Mouse (Mus musculus) testis, adult 2 months (tissue): ENCODE data around the gene 4921524J17Rik. TPM values are rescaled to one million over a fixed set of nuclear protein-coding genes. Genes with fewer than 3 reads are reported as not detected.

ENCODE experiments used
- H3K27ac ChIP-seq: fragments of 200-500 bp; 2 replicates; pipeline ENCODE4 v1.5.1; 2012; ENCODE audit warnings: low read depth, low read length; ENCODE audit not compliant: control insufficient read depth, insufficient read depth
- H3K27me3 ChIP-seq: fragments of 200-500 bp; 2 replicates; pipeline ENCODE4 v1.6.1; 2012; ENCODE audit warnings: mild to moderate bottlenecking, low read length, moderate library complexity; ENCODE audit not compliant: control insufficient read depth, insufficient read depth
- H3K36me3 ChIP-seq: fragments of 200-500 bp; 2 replicates; pipeline ENCODE4 v1.6.1; 2012; ENCODE audit warnings: mild to moderate bottlenecking, low read length; ENCODE audit not compliant: control insufficient read depth, insufficient read depth
- H3K4me1 ChIP-seq: fragments of 200-500 bp; 2 replicates; pipeline ENCODE4 v1.6.1; 2012; ENCODE audit warnings: low read length; ENCODE audit not compliant: control insufficient read depth, insufficient read depth
- H3K4me3 ChIP-seq: fragments of 200-500 bp; 2 replicates; pipeline ENCODE4 v1.5.1; 2012; ENCODE audit warnings: low read depth, mild to moderate bottlenecking, low read length, moderate library complexity, mixed read lengths; ENCODE audit not compliant: control insufficient read depth
- CTCF ChIP-seq: fragments of 200-500 bp; IDR thresholded peaks from 2 replicates; pipeline ENCODE4 v1.5.1; 2012; ENCODE audit warnings: low read depth, mild to moderate bottlenecking, inconsistent platforms, low read length, moderate library complexity; ENCODE audit not compliant: control insufficient read depth, insufficient read depth, insufficient replicate concordance
- POLR2A ChIP-seq: fragments of 200-500 bp; IDR thresholded peaks from 2 replicates; pipeline ENCODE4 v1.6.1; 2012; ENCODE audit warnings: low read depth, mild to moderate bottlenecking, inconsistent platforms, low read length, moderate library complexity; ENCODE audit not compliant: control insufficient read depth
- polyA plus RNA-seq: library from polyadenylated mRNA; depleted of rRNA; stranded (reverse); fragments of >200 nt; gene quantifications from 2 replicates; pipeline ENCODE4 v1.2.3, GENCODE M21; 2012

4921524J17Rik gene
- polyA plus RNA-seq, 1 experiment, result 12.4 TPM

GRCm38 (mm10) chr8:85380824-85381209 is 51.8 kb downstream of the 4921524J17Rik start:
- Histone ChIP-seq H3K4me3 (no peak overlapping the region), H3K27ac (peak overlapping the region; percentile 60; the same call in 1 of the 2 replicates), H3K36me3 (no peaks in the 10 kb centered on the region), H3K4me1 (no peaks in the 10 kb centered on the region; the same call in 1 of the 2 replicates), H3K27me3 (no peaks in the 10 kb centered on the region)
- no peak for TF ChIP-seq POLR2A
- TF ChIP-seq CTCF, result no peak

GRCm38 (mm10) chr8:85380123-85380823 is 52.4 kb downstream of the 4921524J17Rik start:
- no peaks in the 10 kb centered on the region; the same call in 1 of the 2 replicates for H3K4me1 ChIP-seq
- H3K4me3 ChIP-seq, result no peak overlapping the region
- H3K36me3 ChIP-seq, result no peaks in the 10 kb centered on the region
- H3K27me3 ChIP-seq, result no peaks in the 10 kb centered on the region
- H3K27ac ChIP-seq, result peak overlapping the region; percentile 60; the same call in 1 of the 2 replicates
- TF ChIP-seq POLR2A (no peak), CTCF (no peak)

- H3K27ac ChIP-seq, result peak overlapping the region; percentile 13; the same call in 1 of the 2 replicates
- TF ChIP-seq POLR2A (no peak), CTCF (no peak)
- no peaks in the 10 kb centered on the region; the same call in 1 of the 2 replicates for H3K4me1 ChIP-seq
- no peak overlapping the region for H3K4me3 ChIP-seq
- H3K27me3 ChIP-seq, result no peaks in the 10 kb centered on the region
- no peaks in the 10 kb centered on the region for H3K36me3 ChIP-seq
Measured at GRCm38 (mm10) chr8:85379142-85379781, 53.4 kb downstream of the 4921524J17Rik start.

- no peaks in the 10 kb centered on the region for H3K36me3 ChIP-seq
- no peak overlapping the region for H3K4me3 ChIP-seq
- no peaks in the 10 kb centered on the region; the same call in 1 of the 2 replicates for H3K4me1 ChIP-seq
- TF ChIP-seq CTCF (no peak), POLR2A (no peak)
- no peak overlapping the region for H3K27ac ChIP-seq
- H3K27me3 ChIP-seq, result no peaks in the 10 kb centered on the region
Measured at GRCm38 (mm10) chr8:85376516-85376915, 56.1 kb downstream of the 4921524J17Rik start.

GRCm38 (mm10) chr8:85374286-85374685 is 58.3 kb downstream of the 4921524J17Rik start:
- Histone ChIP-seq H3K4me1 (no peaks in the 10 kb centered on the region), H3K4me3 (no peak overlapping the region), H3K27ac (no peak overlapping the region), H3K27me3 (no peaks in the 10 kb centered on the region), H3K36me3 (no peaks in the 10 kb centered on the region)
- no peak for TF ChIP-seq CTCF
- TF ChIP-seq POLR2A, result no peak

GRCm38 (mm10) chr8:85373435-85374039 is 59.1 kb downstream of the 4921524J17Rik start:
- Histone ChIP-seq H3K27me3 (no peaks in the 10 kb centered on the region), H3K27ac (no peak overlapping the region), H3K4me1 (no peaks in the 10 kb centered on the region), H3K36me3 (no peaks in the 10 kb centered on the region), H3K4me3 (no peak overlapping the region)
- no peak for TF ChIP-seq CTCF
- no peak for TF ChIP-seq POLR2A

- Histone ChIP-seq H3K27me3 (no peaks in the 10 kb centered on the region), H3K4me1 (no peaks in the 10 kb centered on the region), H3K4me3 (no peak overlapping the region), H3K27ac (no peak overlapping the region), H3K36me3 (no peaks in the 10 kb centered on the region)
- TF ChIP-seq CTCF (no peak), POLR2A (no peak)
Measured at GRCm38 (mm10) chr8:85372465-85372839, 60.2 kb downstream of the 4921524J17Rik start.
